15 mouse cellular contexts compared by ENCODE assay signal in the genomic region with DNA sequence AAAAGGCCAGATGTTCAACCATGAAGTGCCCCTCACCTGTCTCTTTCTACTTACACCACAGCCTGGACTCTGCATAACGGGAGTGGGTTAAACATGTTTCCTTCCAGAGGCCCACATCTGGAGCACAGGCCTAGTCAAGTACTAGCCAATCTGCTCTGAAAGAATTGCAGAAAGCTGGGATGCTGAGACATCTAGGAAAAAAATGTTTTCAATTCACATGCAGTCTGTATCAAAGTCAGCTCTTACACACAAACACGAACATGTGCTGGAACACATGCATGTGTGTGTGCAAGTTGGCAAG. TPM values are rescaled to one million over a fixed set of nuclear protein-coding genes. Genes with fewer than 3 reads are reported as not detected.
DNase-seq lines count a peak whose midpoint lies in the region; ATAC-seq lines count a peak whose summit lies in the region.
"Had no signal": no experiment of that assay in that cellular context is flagged by ENCODE, and none has a peak within 500 bp of the region (broad histone marks: within the 10 kb centered on the region; RNA-seq: fewer than 3 reads in every experiment).

No protein-coding gene starts in this region.

- 0 out of 2 replicates have a peak, but pooled peaks have one; percentile 16 for ATAC-seq in forebrain, embryonic 13.5 days
- ATAC-seq in forebrain, embryonic 16.5 days = no peak
- ATAC-seq in limb, embryonic 12.5 days (ENCODE audit: insufficient number of reproducible peaks, insufficient read depth, low FRiP score, low TSS enrichment, low read depth) = peak; percentile 59; the same call in 1 of the 2 replicates
- peak; percentile 55; the same call in 1 of the 2 replicates for ATAC-seq in hindbrain, embryonic 14.5 days (ENCODE audit: low FRiP score)
- ATAC-seq: intestine, postnatal 0 days; lung, postnatal 0 days had no signal

- no peak overlapping the region for H3K9ac ChIP-seq in forebrain, embryonic 13.5 days
- no peak overlapping the region for H3K9ac ChIP-seq in forebrain, embryonic 16.5 days (replicated peaks; ENCODE audit: low read depth, low read length)
- no peak overlapping the region for H3K9ac ChIP-seq in limb, embryonic 12.5 days (replicated peaks)
- no peak overlapping the region for H3K9ac ChIP-seq in hindbrain, embryonic 14.5 days
- H3K9ac ChIP-seq: liver, embryonic 13.5 days had no signal

- no peaks in the 10 kb centered on the region for H3K9me3 ChIP-seq in forebrain, embryonic 13.5 days (replicated peaks)
- H3K9me3 ChIP-seq in forebrain, embryonic 16.5 days (ENCODE audit: control insufficient read depth, low read length) = no peaks in the 10 kb centered on the region
- H3K9me3 ChIP-seq in limb, embryonic 12.5 days = no peaks in the 10 kb centered on the region
- H3K9me3 ChIP-seq in limb, embryonic 10.5 days (replicated peaks) = no peaks in the 10 kb centered on the region
- no peaks in the 10 kb centered on the region for H3K9me3 ChIP-seq in hindbrain, embryonic 14.5 days (ENCODE audit: control insufficient read depth, low read length)
- H3K9me3 ChIP-seq: liver, embryonic 13.5 days; megakaryocyte, embryonic 14.5 days had no signal

- WGBS in forebrain, embryonic 13.5 days = 60% methylated on average over 2 of the region's 2 CpGs
- 57% methylated on average over 2 of the region's 2 CpGs for whole genome bisulfite sequencing in forebrain, embryonic 16.5 days
- 53% methylated on average over 2 of the region's 2 CpGs for WGBS in limb, embryonic 12.5 days
- WGBS in limb, embryonic 10.5 days = 69% methylated on average over 2 of the region's 2 CpGs
- 51% methylated on average over 2 of the region's 2 CpGs for WGBS in hindbrain, embryonic 14.5 days

- H3K36me3 ChIP-seq in forebrain, embryonic 13.5 days (ENCODE audit: poor library complexity, severe bottlenecking) = no peaks in the 10 kb centered on the region
- no peaks in the 10 kb centered on the region for H3K36me3 ChIP-seq in forebrain, embryonic 16.5 days (ENCODE audit: control insufficient read depth, insufficient read depth)
- H3K36me3 ChIP-seq in limb, embryonic 12.5 days = no peaks in the 10 kb centered on the region
- no peaks in the 10 kb centered on the region for H3K36me3 ChIP-seq in limb, embryonic 10.5 days
- no peaks in the 10 kb centered on the region for H3K36me3 ChIP-seq in hindbrain, embryonic 14.5 days (replicated peaks; ENCODE audit: control insufficient read depth, insufficient read depth)
- H3K36me3 ChIP-seq: liver, embryonic 13.5 days had no signal

- H3K27me3 ChIP-seq in forebrain, embryonic 13.5 days = no peaks in the 10 kb centered on the region
- H3K27me3 ChIP-seq in forebrain, embryonic 16.5 days (replicated peaks; ENCODE audit: control insufficient read depth, insufficient read depth, low read length) = no peaks in the 10 kb centered on the region
- H3K27me3 ChIP-seq in limb, embryonic 12.5 days = no peaks in the 10 kb centered on the region
- H3K27me3 ChIP-seq in limb, embryonic 10.5 days (ENCODE audit: low read depth, poor library complexity, severe bottlenecking) = no peaks in the 10 kb centered on the region
- no peaks in the 10 kb centered on the region for H3K27me3 ChIP-seq in hindbrain, embryonic 14.5 days (ENCODE audit: control insufficient read depth, insufficient read depth, low read length)
- H3K27me3 ChIP-seq: liver, embryonic 13.5 days; megakaryocyte, embryonic 14.5 days had no signal

- H3K4me3 ChIP-seq in forebrain, embryonic 13.5 days = no peak overlapping the region
- H3K4me3 ChIP-seq in forebrain, embryonic 16.5 days (replicated peaks; ENCODE audit: low read length) = no peak overlapping the region
- H3K4me3 ChIP-seq in limb, embryonic 12.5 days (replicated peaks) = no peak overlapping the region
- no peak overlapping the region for H3K4me3 ChIP-seq in limb, embryonic 10.5 days
- no peak overlapping the region for H3K4me3 ChIP-seq in brown adipose tissue, adult 24 weeks (ENCODE audit: insufficient read depth, low read depth, low read length)
- no peak overlapping the region for H3K4me3 ChIP-seq in hindbrain, embryonic 14.5 days (replicated peaks; ENCODE audit: low read length)
- H3K4me3 ChIP-seq: heart, adult 2 months; liver, embryonic 13.5 days; megakaryocyte, embryonic 14.5 days had no signal

- peaks cover 6% of the 10 kb centered on the region for H3K4me1 ChIP-seq in forebrain, embryonic 13.5 days
- no peaks in the 10 kb centered on the region for H3K4me1 ChIP-seq in forebrain, embryonic 16.5 days (replicated peaks; ENCODE audit: control insufficient read depth, insufficient read depth, low read length)
- 0 out of 2 replicates have a peak, but pooled peaks cover 2% of the 10 kb centered on the region for H3K4me1 ChIP-seq in limb, embryonic 12.5 days (replicated peaks)
- H3K4me1 ChIP-seq in limb, embryonic 10.5 days = no peaks in the 10 kb centered on the region
- peaks cover 16% of the 10 kb centered on the region for H3K4me1 ChIP-seq in brown adipose tissue, adult 24 weeks (ENCODE audit: control insufficient read depth, insufficient read depth, insufficient read length, low read length)
- H3K4me1 ChIP-seq in hindbrain, embryonic 14.5 days (replicated peaks; ENCODE audit: control insufficient read depth, insufficient read depth, low read length) = no peaks in the 10 kb centered on the region; the same call in 1 of the 2 replicates
- H3K4me1 ChIP-seq: liver, embryonic 13.5 days; megakaryocyte, embryonic 14.5 days had no signal

- no peak overlapping the region for H3K4me2 ChIP-seq in forebrain, embryonic 13.5 days
- no peak overlapping the region for H3K4me2 ChIP-seq in forebrain, embryonic 16.5 days (ENCODE audit: low read length)
- no peak overlapping the region for H3K4me2 ChIP-seq in limb, embryonic 12.5 days
- H3K4me2 ChIP-seq in hindbrain, embryonic 14.5 days (replicated peaks) = no peak overlapping the region
- H3K4me2 ChIP-seq: liver, embryonic 13.5 days had no signal

- no peak overlapping the region for H3K27ac ChIP-seq in forebrain, embryonic 13.5 days
- no peak overlapping the region for H3K27ac ChIP-seq in forebrain, embryonic 16.5 days (ENCODE audit: low read length)
- H3K27ac ChIP-seq in limb, embryonic 12.5 days = 0 out of 2 replicates have a peak overlapping the region, but pooled peaks have one; percentile 41
- no peak overlapping the region for H3K27ac ChIP-seq in limb, embryonic 10.5 days
- peak overlapping the region; percentile 4; the same call in 1 of the 2 replicates for H3K27ac ChIP-seq in brown adipose tissue, adult 24 weeks (replicated peaks; ENCODE audit: low read depth, low read length)
- 0 out of 2 replicates have a peak overlapping the region, but pooled peaks have one; percentile 2 for H3K27ac ChIP-seq in hindbrain, embryonic 14.5 days
- H3K27ac ChIP-seq: liver, embryonic 13.5 days had no signal

- no peak for DNase-seq in limb, embryonic 10.5 days (ENCODE audit: low spot score)
- no peak for DNase-seq in hindbrain, embryonic 14.5 days (ENCODE audit: low spot score)
- DNase-seq in left cerebral cortex, adult 8-10 months (ENCODE audit: low spot score in 2 of 2) = no peak
- no peak for DNase-seq in right cerebral cortex, postnatal 14 days
- DNase-seq: cerebellum, adult 11 months; kidney, postnatal 10 days; liver, embryonic 13.5 days had no signal

RNA-seq across cellular contexts. Expression of gene Rnf152, which starts 44.0 kb away (rescaled TPM):
- 3.8 and 4.8 TPM in 2 replicates for polyA plus RNA-seq in forebrain, embryonic 13.5 days (2015; fragmentation: Nextera tagmentation; extraction: Ambion mirVana)
- polyA plus RNA-seq in forebrain, embryonic 16.5 days (2015; fragmentation: Nextera tagmentation; extraction: Ambion mirVana) = 6.2 and 9.2 TPM in 2 replicates
- polyA plus RNA-seq in limb, embryonic 12.5 days (2016; fragmentation: Nextera tagmentation; extraction: Ambion mirVana) = 1.2 and 1.3 TPM in 2 replicates
- polyA plus RNA-seq in limb, embryonic 10.5 days (2016; fragmentation: Nextera tagmentation; extraction: Ambion mirVana) = 0.11 and 0.16 TPM in 2 replicates
- 12.9 and 15.9 TPM in 2 replicates for polyA plus RNA-seq in brown adipose tissue, adult 24 weeks (2012; ENCODE audit: insufficient read depth, insufficient read length, missing spikeins)
- polyA plus RNA-seq in hindbrain, embryonic 14.5 days (2014; fragmentation: Nextera tagmentation; extraction: Ambion mirVana) = 31.6 and 33.4 TPM in 2 replicates
- 10 to 100 TPM in 3 of 4 experiments, 1 to 10 TPM in 1; 9.7 to 12.9 (median 11.3) TPM for total RNA-seq in left cerebral cortex, adult 8-10 months (2022)

Comparison
In these comparisons a context has a peak if more than half of its experiments do, and no peak if none do; other contexts are left out.
1. H3K27ac ChIP-seq: peak in limb, embryonic 12.5 days (single experiment), brown adipose tissue, adult 24 weeks (single experiment) and hindbrain, embryonic 14.5 days (single experiment); none in forebrain, embryonic 13.5 days (single experiment), forebrain, embryonic 16.5 days (single experiment) and limb, embryonic 10.5 days (single experiment).